Mouse (Mus musculus): ENCODE results near the gene Prkch.

DNA sequence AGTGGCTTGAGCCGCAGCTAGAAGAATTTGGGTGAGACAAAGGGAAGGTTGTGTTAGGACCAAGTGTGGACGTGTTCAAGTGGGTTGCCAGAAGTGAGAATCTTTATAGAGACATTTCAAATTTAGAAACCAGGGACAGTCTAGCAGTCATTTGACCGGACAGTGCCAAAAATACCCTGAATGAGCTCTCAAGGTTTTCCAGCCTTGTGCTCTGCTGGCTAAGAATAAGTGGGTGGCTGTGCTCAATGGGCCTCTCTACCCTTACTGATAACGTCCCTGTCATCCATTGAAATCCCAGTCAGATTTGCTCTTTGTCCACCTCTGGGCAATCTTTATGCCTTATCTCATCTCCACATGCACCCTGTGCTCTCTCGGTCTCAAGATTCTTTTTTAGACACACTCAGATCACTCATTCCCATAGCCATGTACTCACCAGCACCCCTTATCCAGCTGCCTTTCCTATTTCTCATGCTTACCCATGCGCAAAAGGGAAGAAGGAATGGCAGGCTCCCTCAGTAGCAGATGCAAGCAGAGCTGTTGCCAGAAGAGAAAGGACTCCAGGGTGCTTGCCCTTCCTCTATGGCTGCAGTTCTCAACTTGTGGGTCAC is 196.9 kb downstream of the Prkch start:
- TF ChIP-seq CTCF (IDR thresholded peaks at IDR 0.05; ENCODE audit: low read depth, low read length) = no peak
- no peak for TF ChIP-seq POLR2A (IDR thresholded peaks at IDR 0.05; ENCODE audit: borderline replicate concordance, low read depth, low read length)
